Mouse (Mus musculus): ENCODE measurements around the gene Gm28051.

GRCm38 (mm10) chr12:102757055-102757688, 393 bp downstream of the Gm28051 start:
- TF ChIP-seq GATA1 (IDR thresholded peaks at IDR 0.05; ENCODE audit: borderline replicate concordance, low read length) (no peak), FLI1 (IDR thresholded peaks at IDR 0.05; ENCODE audit: low read length) (no peak)
